Mouse (Mus musculus): Measurements from ENCODE around the gene Tecr. TPM values are rescaled to one million over a fixed set of nuclear protein-coding genes. Genes with fewer than 3 reads are reported as not detected.
"Not testable (repeated sequence)": the region's sequence is repeated elsewhere in the genome, so short reads cannot be mapped to it uniquely, and the experiment has no call there.

Gene Tecr
- polyA plus RNA-seq, 1 experiment from 2014 or later = 815 TPM

DNA sequence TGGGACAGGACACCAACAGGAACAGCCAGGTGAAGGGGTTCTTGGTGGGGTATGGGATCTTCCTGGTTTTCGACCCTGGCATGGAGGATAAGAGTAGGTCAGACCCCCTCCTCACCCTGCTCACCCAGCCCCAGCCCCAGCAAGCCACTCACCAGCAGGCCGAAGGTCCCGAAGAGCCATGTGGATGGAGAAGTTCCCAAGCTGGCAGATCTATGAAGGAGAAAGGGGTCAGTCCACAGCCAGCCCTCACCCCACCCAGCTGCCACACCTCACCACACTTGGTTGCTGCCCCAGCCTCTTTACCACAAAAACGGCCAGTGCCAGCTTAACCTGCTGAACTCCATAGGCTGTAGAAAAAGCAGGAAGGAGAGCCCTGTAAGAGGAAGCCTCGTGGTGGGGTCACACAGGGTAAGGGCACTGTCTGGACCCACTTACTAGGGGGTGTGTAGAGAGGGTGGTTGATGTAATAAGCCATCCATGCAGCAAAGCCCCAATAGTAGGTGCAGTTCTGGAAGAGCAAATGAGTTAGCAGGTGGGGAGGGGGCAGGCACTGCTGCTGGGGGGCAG is 35.4 kb downstream of the Tecr start:
- Histone ChIP-seq H3K4me2 (ENCODE audit: low read length) (no peak overlapping the region), H3K4me1 (ENCODE audit: control insufficient read depth, insufficient read depth, low read length) (peaks cover 5% of the 10 kb centered on the region; the same call in 1 of the 2 replicates), H3K9me3 (replicated peaks; ENCODE audit: control insufficient read depth, low read length) (no peaks in the 10 kb centered on the region), H3K9ac (ENCODE audit: low read length) (no peak overlapping the region), H3K4me3 (ENCODE audit: low read depth, low read length) (no peak overlapping the region), H3K27me3 (replicated peaks; ENCODE audit: control insufficient read depth, insufficient read depth, low read length) (no peaks in the 10 kb centered on the region), H3K27ac (ENCODE audit: low read depth, low read length) (no peak overlapping the region), H3K36me3 (ENCODE audit: control insufficient read depth, insufficient read depth, low read length) (peaks cover 65% of the 10 kb centered on the region)
- DNase-seq (ENCODE audit: low spot score) (no peak), ATAC-seq (no peak)
- WGBS = 90% methylated on average over 5 of the region's 5 CpGs

DNA sequence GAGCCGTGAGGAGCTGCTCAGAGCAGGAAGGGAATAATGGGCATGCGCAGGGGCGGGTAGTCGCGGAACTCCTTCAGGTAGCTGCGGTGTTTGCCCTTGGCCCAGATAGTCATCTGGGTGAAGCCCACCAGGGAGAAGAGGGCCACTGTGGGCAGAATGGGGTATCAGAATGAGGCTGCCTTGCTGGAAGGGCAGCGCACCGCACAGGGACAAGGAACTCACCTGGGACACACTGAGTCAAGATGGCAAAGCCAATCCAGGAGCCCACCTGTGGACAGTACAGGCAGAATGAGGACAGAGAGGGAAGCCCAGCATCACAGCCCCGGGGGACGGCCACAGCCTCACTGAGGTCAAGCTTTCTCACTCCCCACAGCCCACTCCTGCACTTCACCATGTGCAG is 36.0 kb downstream of the Tecr start:
- Histone ChIP-seq H3K4me1 (ENCODE audit: control insufficient read depth, insufficient read depth, low read length) (peaks cover 7% of the 10 kb centered on the region; the same call in 1 of the 2 replicates), H3K4me3 (ENCODE audit: low read depth, low read length) (no peak overlapping the region), H3K9ac (ENCODE audit: low read length) (no peak overlapping the region), H3K9me3 (replicated peaks; ENCODE audit: control insufficient read depth, low read length) (no peaks in the 10 kb centered on the region), H3K27ac (ENCODE audit: low read depth, low read length) (no peak overlapping the region), H3K4me2 (ENCODE audit: low read length) (no peak overlapping the region), H3K36me3 (ENCODE audit: control insufficient read depth, insufficient read depth, low read length) (peaks cover 65% of the 10 kb centered on the region), H3K27me3 (replicated peaks; ENCODE audit: control insufficient read depth, insufficient read depth, low read length) (no peaks in the 10 kb centered on the region)
- 95% methylated on average over 10 of the region's 10 CpGs for WGBS
- DNase-seq (ENCODE audit: low spot score) (no peak), ATAC-seq (no peak)

DNA sequence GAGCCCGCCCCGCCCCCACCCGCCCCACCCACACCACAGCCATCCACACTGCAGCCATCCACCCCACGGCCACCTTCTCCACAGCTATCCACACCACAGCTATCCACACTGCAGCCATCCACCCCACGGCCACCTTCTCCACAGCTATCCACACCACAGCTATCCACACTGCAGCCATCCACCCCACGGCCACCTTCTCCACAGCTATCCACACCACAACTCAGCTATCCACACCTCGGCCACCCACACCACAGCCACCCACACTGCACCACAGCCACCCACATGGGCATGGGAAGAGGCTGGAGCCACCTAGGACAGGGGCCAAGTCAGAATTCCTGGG is 36.8 kb downstream of the Tecr start:
- H3K9ac ChIP-seq (ENCODE audit: low read length); H3K27ac ChIP-seq (ENCODE audit: low read depth, low read length); ATAC-seq; H3K4me2 ChIP-seq (ENCODE audit: low read length); H3K4me1 ChIP-seq (ENCODE audit: control insufficient read depth, insufficient read depth, low read length); H3K4me3 ChIP-seq (ENCODE audit: low read depth, low read length); H3K27me3 ChIP-seq (replicated peaks; ENCODE audit: control insufficient read depth, insufficient read depth, low read length); H3K9me3 ChIP-seq (replicated peaks; ENCODE audit: control insufficient read depth, low read length); DNase-seq (ENCODE audit: low spot score): not testable (repeated sequence)
- H3K36me3 ChIP-seq (ENCODE audit: control insufficient read depth, insufficient read depth, low read length) = peaks cover 65% of the 10 kb centered on the region
- 96% methylated on average over 6 of the region's 7 CpGs for WGBS

DNA sequence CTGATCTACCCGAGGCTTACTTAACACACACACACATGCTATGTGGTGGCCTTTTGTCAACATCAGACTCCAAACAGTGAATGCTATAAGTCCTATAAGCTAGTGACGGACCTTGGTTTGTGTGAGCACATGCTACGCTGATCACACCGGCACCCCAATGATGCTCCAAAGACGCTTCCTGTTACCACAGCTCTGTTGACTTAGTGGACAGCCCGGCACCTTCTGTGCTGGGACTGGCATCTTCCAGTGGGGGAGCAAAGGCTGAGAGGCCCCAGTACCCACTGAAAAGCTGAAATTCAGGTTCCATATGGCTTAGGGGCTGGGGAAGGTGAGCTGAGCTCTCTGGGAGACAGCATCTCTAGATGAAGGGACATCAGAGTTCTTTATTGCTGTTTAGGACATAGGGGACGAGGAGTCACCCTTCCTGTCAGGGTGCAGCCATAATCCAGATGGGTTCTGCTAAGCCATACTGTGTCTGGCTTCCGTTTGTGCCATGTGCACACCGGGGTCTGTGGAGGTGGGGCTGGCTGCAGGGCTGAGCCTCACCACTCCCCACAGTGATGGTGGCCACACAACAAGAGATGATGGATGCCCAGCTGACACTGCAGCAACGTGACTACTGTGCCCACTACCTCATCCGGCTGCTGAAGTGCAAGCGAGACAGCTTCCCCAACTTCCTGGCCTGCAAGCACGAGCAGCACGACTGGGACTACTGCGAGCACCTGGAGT is 37.3 kb downstream of the Tecr start:
- H3K36me3 ChIP-seq (ENCODE audit: control insufficient read depth, insufficient read depth, low read length) = peaks cover 62% of the 10 kb centered on the region

DNA sequence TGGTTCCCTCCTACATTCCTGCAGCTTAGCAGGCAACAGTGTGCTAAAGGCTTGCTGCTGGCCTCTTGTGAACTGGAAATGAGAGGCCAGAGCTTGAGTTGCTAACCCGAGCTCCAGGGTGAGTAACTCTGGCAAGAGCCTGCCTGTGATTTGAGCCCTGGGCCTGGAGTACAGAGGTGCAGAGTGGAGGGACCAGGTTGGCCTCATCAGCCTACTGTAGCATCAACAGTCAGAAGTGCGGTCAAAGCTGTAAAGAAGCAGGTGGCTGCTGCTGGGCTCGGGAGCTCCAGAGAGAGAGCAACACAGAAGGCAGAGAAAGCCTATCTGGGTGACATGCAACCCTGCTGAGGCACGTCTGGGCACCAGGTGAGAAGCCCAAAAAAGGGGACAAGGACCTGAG is 38.6 kb downstream of the Tecr start:
- H3K36me3 ChIP-seq (ENCODE audit: control insufficient read depth, insufficient read depth, low read length) = peaks cover 50% of the 10 kb centered on the region
- H3K27ac ChIP-seq (ENCODE audit: low read depth, low read length) = no peak overlapping the region
- whole genome bisulfite sequencing = 84% methylated on average over 4 of the region's 4 CpGs
- H3K4me2 ChIP-seq (ENCODE audit: low read length) = no peak overlapping the region
- no peak overlapping the region for H3K9ac ChIP-seq (ENCODE audit: low read length)
- no peaks in the 10 kb centered on the region for H3K27me3 ChIP-seq (replicated peaks; ENCODE audit: control insufficient read depth, insufficient read depth, low read length)
- no peak for ATAC-seq
- no peak overlapping the region for H3K4me3 ChIP-seq (ENCODE audit: low read depth, low read length)
- no peak for DNase-seq (ENCODE audit: low spot score)
- peaks cover 7% of the 10 kb centered on the region; the same call in 1 of the 2 replicates for H3K4me1 ChIP-seq (ENCODE audit: control insufficient read depth, insufficient read depth, low read length)
- no peaks in the 10 kb centered on the region for H3K9me3 ChIP-seq (replicated peaks; ENCODE audit: control insufficient read depth, low read length)

More for the DNA sequence above, 37.3 kb downstream of the Tecr start:
- H3K27ac ChIP-seq (ENCODE audit: low read depth, low read length) = no peak overlapping the region
- 92% methylated on average over 15 of the region's 15 CpGs for WGBS
- no peak overlapping the region for H3K4me2 ChIP-seq (ENCODE audit: low read length)
- H3K4me1 ChIP-seq (ENCODE audit: control insufficient read depth, insufficient read depth, low read length) = peaks cover 7% of the 10 kb centered on the region; the same call in 1 of the 2 replicates
- no peak overlapping the region for H3K9ac ChIP-seq (ENCODE audit: low read length)
- H3K4me3 ChIP-seq (ENCODE audit: low read depth, low read length) = no peak overlapping the region
- H3K27me3 ChIP-seq (replicated peaks; ENCODE audit: control insufficient read depth, insufficient read depth, low read length) = no peaks in the 10 kb centered on the region
- DNase-seq (ENCODE audit: low spot score) (no peak), ATAC-seq (no peak)
- H3K9me3 ChIP-seq (replicated peaks; ENCODE audit: control insufficient read depth, low read length) = no peaks in the 10 kb centered on the region

DNA sequence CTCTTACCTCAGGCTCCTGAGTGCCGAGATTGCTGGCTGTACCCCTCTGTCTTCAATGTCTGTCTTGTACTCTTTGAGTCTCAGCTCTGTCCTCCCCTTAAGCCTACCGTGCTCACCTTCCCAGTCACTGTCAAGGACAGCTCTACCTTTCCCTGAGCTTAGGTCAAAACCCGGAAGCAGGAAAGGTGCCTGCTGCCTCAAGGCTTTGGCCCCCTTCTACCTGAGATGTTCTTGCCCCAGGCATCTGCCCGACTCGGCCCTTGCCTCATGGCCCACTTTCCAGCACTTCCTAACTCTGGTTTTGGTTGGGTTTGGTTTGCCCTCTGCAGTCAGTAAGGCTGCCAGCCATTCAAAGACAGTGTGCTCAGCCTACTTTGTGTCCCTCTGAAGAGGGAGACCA is 39.0 kb downstream of the Tecr start:
- Histone ChIP-seq H3K4me1 (ENCODE audit: control insufficient read depth, insufficient read depth, low read length) (peaks cover 7% of the 10 kb centered on the region; the same call in 1 of the 2 replicates), H3K27ac (ENCODE audit: low read depth, low read length) (no peak overlapping the region), H3K36me3 (ENCODE audit: control insufficient read depth, insufficient read depth, low read length) (peaks cover 46% of the 10 kb centered on the region), H3K9ac (ENCODE audit: low read length) (no peak overlapping the region), H3K9me3 (replicated peaks; ENCODE audit: control insufficient read depth, low read length) (no peaks in the 10 kb centered on the region), H3K4me2 (ENCODE audit: low read length) (no peak overlapping the region), H3K27me3 (replicated peaks; ENCODE audit: control insufficient read depth, insufficient read depth, low read length) (no peaks in the 10 kb centered on the region), H3K4me3 (ENCODE audit: low read depth, low read length) (no peak overlapping the region)
- DNase-seq (ENCODE audit: low spot score) = no peak
- 69% methylated on average over 5 of the region's 5 CpGs for WGBS
- no peak for ATAC-seq

DNA sequence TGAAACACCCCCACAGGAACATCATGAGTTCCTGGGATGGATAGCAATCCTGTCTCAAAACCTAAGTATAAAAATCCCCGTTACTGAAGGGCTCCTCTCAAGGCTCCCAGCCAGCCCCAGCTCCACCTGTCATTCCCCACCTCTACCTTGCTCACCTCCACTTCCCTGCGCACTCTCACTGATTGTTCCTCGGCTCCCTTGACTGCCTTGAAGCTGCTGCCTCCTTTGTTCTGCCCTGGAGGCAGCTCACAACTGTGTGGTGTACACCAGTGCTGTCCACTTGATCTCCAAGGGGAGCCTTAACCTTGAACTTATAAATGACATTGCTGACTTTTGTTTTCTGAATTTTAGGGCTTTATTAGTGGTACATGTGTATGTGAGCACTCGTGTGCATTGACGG is 39.6 kb downstream of the Tecr start:
- Histone ChIP-seq H3K27ac (ENCODE audit: low read depth, low read length) (no peak overlapping the region), H3K4me2 (ENCODE audit: low read length) (no peak overlapping the region; the same call in 1 of the 2 replicates), H3K9me3 (replicated peaks; ENCODE audit: control insufficient read depth, low read length) (no peaks in the 10 kb centered on the region), H3K27me3 (replicated peaks; ENCODE audit: control insufficient read depth, insufficient read depth, low read length) (no peaks in the 10 kb centered on the region), H3K9ac (ENCODE audit: low read length) (peak overlapping the region; percentile 81; the same call in 1 of the 2 replicates), H3K36me3 (ENCODE audit: control insufficient read depth, insufficient read depth, low read length) (peaks cover 40% of the 10 kb centered on the region), H3K4me3 (ENCODE audit: low read depth, low read length) (no peak overlapping the region), H3K4me1 (ENCODE audit: control insufficient read depth, insufficient read depth, low read length) (peaks cover 7% of the 10 kb centered on the region; the same call in 1 of the 2 replicates)
- whole genome bisulfite sequencing = 72% methylated on average over 5 of the region's 5 CpGs
- no peak for DNase-seq (ENCODE audit: low spot score)
- ATAC-seq = no peak

DNA sequence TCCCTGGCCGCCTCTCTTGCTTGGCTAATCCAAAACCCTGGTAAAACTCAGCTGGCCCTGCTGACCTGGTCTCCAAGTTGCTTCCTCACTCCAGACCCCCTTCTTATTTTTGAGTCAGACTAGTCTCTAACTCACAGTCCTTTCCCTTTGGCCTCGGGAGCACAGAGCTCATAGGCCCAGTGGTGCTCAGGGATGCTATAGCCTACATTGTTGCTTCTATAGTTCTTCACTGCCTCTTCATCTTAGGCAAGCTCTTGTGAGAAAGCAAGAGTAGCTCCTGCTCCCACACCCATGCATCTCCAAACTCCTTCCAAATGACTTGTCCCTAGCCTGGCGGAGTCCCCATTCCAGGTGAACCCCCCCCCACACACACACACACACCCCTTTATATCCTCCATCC is 40.1 kb downstream of the Tecr start:
- DNase-seq (ENCODE audit: low spot score) = no peak
- H3K9me3 ChIP-seq (replicated peaks; ENCODE audit: control insufficient read depth, low read length) = no peaks in the 10 kb centered on the region
- 60% methylated on average over 3 of the region's 3 CpGs for WGBS
- no peak overlapping the region for H3K27ac ChIP-seq (ENCODE audit: low read depth, low read length)
- no peak for ATAC-seq
- peak overlapping the region; percentile 70 for H3K4me3 ChIP-seq (ENCODE audit: low read depth, low read length)
- H3K4me1 ChIP-seq (ENCODE audit: control insufficient read depth, insufficient read depth, low read length) = peaks cover 7% of the 10 kb centered on the region; the same call in 1 of the 2 replicates
- peak overlapping the region; percentile 92 for H3K4me2 ChIP-seq (ENCODE audit: low read length)
- peak overlapping the region; percentile 81 for H3K9ac ChIP-seq (ENCODE audit: low read length)
- peaks cover 36% of the 10 kb centered on the region for H3K36me3 ChIP-seq (ENCODE audit: control insufficient read depth, insufficient read depth, low read length)
- H3K27me3 ChIP-seq (replicated peaks; ENCODE audit: control insufficient read depth, insufficient read depth, low read length) = no peaks in the 10 kb centered on the region
